Mouse (Mus musculus) 416B (cell line): ENCODE data around the gene Hist1h2ah.

Source experiments
- DNase-seq: peaks from one replicate; pipeline ENCODE4 v3.0.0; 2011; ENCODE audit warnings: low read depth

Gene Hist1h2ah

GRCm38 (mm10) chr13:22008707-22009106 lies 26.7 kb downstream of the Hist1h2ah start:
- DNase-seq: no peak

- DNase-seq: no peak
These were observed 27.5 kb downstream of the Hist1h2ah start for GRCm38 (mm10) chr13:22007872-22008271.

DNA sequence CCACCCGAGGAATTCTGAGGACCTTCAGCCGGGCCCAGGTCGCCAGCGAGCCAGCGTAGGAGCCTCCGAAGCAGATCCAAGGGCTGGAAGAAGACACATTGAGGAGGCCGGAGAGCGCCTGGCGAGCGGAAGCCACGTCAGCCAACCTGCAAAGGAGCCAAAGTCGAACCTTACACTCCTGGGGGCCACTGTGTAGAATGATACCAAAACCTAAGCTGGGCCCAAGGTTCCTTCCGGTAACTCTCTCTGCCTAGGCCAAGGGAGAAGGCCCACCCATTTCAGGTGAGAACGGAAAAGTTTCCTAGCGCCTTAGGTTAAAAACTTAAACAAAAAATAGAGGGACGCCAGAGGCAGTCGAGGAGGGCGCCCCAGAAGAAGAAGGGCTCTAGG lies 28.3 kb downstream of the Hist1h2ah start:
- no peak for DNase-seq

DNA sequence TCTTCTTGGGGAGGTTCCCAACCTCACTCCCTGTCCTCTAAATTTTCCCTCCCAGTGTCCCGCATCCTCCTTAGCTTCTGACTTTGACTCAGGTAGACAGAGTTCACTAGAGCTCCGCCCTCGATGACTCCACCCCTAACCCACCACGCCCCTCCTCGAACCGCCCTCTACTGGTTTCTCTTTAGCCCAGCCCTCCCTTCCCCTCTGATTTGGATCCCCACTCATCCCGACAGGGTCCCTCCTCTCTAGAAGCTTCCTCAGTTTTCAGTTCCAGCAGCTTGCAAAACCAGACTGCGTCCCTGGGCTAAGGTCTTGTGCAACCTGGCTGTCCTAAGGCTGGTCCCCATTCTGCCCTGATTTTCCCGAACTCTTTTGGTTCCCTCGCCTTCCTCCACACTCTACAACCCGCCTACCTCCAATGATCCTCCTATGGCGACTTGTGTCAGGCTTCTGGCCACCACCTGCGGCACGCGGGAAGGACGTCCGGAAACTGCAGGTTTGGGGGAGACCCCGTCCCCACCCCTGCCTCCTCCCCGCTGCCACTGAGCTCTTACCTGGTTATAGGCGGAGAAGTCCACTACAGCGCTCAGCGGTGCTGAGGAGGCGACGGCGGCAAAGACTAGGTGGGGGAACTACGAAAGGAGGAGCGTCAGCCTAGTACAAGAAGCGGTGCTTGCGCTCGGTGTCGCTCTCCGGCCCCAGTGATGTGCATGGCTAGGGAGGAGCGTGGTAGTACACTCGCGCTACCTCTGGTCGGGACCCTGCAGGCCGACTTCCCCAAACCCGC lies 28.8 kb downstream of the Hist1h2ah start:
- peak; percentile 89 for DNase-seq

DNA sequence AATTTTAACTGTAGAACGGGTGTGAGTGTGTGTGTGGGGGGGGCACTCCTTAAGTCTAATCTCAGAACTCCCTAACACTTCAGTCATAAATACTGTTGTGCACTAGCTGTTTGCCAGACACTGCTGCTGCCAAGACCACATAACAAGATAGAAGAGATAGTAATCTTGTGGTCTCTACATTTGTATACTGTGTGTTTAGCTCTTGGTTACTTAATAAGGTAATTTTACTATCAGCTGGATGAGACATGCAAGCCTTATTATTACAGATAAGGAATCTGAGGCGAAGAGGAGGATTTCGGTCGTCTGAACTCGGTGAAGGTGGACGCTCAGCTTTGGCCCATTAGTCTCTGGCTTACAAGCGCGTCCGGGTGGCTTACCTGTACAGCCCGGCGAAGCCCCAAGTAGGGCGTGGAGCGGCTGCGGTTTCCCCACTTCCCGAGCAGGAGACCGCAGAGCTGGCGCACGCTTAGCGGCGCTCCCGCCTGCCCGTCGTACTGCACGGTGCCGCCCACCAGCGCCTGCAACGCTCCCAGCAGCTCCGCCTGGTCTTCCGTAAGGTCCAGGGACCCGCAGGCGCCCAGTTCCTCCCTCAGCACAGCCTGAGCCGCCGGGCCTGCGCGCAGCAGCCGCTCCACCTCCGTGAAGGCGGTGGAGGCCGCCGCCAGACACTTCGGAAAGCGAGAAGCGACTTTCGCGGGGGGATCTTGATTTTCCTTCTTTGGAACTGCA lies 29.6 kb downstream of the Hist1h2ah start:
- peak; percentile 89 for DNase-seq

GRCm38 (mm10) chr13:22001823-22002222 lies 33.5 kb downstream of the Hist1h2ah start:
- peak; percentile 91 for DNase-seq

DNA sequence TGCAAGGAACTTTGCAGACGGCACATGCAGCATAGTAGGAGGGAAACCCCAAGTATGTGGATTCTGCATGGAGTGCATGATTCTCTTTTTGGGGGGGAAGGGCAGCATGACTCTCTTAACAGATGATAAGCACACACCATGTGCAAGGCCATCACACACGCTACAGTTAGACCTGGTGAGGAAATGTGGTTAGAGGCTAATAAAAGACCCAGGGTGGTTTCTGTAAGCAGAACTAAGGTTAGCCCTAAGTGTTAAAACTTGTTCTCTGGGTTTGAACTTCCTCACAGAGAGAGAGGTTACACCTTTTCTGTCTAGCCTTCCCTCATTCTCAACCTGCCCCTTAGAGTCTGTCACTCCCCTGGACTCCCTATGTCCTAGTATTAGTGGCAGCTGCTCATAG lies 34.0 kb downstream of the Hist1h2ah start:
- peak; percentile 90 for DNase-seq

GRCm38 (mm10) chr13:21999147-21999546 lies 36.2 kb downstream of the Hist1h2ah start:
- DNase-seq: no peak

DNA sequence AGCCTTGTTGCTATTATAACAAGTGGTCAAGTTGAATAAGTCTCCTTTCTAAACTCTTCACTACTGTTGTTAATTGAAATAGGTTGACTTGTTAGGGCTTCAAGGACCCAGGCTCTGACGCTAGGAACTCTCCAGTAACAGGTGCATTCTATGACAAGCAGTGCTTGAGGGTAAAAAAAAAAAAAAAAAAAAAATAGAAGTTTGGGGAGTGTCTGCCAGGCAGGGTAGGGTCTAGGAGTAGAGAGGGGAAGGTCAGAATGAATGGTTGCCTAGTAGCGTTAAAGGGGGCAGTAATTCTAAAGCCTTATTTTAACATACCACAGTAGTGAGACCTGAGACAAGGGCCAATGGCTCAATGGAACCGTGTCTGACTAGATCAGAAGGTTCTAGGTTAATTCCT lies 37.0 kb downstream of the Hist1h2ah start:
- no peak for DNase-seq

- DNase-seq: no peak
These were observed 37.5 kb downstream of the Hist1h2ah start for GRCm38 (mm10) chr13:21997821-21998220.

- no peak for DNase-seq
These were observed 38.1 kb downstream of the Hist1h2ah start for GRCm38 (mm10) chr13:21997201-21997820.

- DNase-seq: no peak
These were observed 38.6 kb downstream of the Hist1h2ah start for GRCm38 (mm10) chr13:21996840-21997185.

DNA sequence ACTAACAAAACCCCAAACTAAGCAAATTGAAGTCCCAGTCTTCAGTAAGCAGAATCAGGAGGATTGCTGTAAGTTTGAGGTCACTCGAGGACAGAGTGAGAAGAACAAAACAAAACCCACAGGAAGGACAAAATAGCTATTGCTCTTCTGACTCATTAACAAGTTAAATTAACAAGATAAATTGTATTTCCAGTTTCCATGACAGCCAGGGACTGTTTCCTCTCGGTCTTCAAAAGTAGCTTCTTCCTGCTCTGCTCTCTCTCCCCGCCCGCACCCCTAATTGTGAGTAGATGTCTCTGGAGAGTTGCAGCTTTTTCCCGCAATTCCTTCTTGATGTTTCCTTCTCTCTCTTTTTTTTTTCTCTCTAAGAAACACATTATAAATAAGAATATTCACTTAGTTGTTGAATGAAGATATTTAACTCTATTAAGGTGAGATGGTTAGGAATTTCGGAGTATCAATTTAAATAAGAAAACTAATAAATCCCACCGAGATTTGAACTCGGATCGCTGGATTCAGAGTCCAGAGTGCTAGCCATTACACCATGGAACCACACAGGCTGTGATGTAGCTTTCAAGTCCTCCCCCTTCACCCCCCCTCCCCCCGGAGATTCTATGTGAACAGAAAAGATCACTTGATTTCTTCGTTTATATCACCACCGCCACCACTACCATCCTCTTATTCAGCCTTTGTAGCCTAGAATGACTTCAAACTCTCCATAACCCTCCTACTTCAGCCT lies 39.1 kb downstream of the Hist1h2ah start:
- peak; percentile 45 for DNase-seq

- DNase-seq: no peak
These were observed 39.9 kb downstream of the Hist1h2ah start for GRCm38 (mm10) chr13:21995331-21995914.

DNA sequence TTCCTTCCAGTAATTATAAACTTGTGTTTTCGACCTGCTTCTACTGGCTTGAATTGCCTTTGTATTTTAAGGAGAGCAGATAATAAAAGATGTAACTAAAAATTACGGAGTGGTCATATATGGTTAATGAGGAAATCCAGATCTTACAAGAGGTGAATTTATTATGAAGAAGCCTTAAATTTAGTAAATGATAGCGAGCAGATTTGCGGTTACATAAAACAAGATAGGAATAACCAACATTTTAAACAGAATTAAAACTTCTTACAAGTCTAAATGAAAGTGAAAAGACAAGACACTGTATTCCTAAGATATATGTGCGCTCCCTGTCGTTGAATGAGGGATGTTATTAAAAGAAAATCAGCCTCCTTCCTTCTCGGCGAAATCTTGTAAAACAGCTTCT lies 40.5 kb downstream of the Hist1h2ah start:
- no peak for DNase-seq

DNA sequence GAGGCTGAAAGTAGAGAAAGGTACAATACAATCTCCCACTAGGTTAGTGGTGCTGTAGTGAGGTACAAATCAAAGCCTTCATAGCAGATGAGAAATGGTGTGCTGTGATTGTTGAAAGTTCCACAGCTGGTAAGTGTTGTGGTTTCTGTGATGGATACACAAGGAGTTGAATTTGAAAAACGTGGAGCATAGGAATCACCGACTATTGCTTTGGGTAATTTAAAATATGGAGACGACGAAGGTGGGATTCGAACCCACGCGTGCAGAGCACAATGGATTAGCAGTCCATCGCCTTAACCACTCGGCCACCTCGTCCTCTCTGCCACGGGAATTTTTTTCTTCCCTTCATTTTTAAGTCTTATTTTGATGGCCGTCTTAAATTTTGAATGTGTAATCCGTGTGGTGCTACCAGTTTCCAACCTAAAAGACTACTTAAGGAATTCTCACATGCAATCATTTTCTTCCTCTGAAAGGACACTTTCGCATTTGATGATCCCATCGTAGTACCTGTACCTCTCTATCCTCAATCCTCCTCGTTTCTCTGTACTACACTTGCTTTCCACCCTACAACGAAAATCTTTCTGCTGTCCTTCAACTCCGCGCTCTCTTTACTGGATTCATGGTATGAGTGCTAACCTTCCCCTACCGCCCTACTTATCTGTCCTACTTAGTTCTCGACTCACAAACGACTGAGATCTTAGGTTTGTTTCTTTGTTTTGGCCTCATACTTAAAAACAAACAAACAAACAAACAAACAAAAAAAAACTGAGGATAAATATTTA lies 41.2 kb downstream of the Hist1h2ah start:
- no peak for DNase-seq

GRCm38 (mm10) chr13:21992550-21992949 lies 42.8 kb downstream of the Hist1h2ah start:
- no peak for DNase-seq
